Mouse (Mus musculus) kidney, adult 2 months (tissue): ENCODE measurements around the gene Cdr2l. TPM values are rescaled to one million over a fixed set of nuclear protein-coding genes. Genes with fewer than 3 reads are reported as not detected.

Experiments
- DNase-seq: peaks from one replicate; pipeline ENCODE4 v3.0.0; 2021
- H3K27ac ChIP-seq: fragments of 200-500 bp; 2 replicates; pipeline ENCODE4 v1.5.1; 2012; ENCODE audit warnings: low read depth, low read length, control low read depth, inconsistent platforms; ENCODE audit not compliant: insufficient read depth
- H3K27me3 ChIP-seq: fragments of 200-500 bp; replicated peaks from 2 replicates; pipeline ENCODE4 v1.6.1; 2012; ENCODE audit warnings: mild to moderate bottlenecking, moderate library complexity, low read length, inconsistent platforms; ENCODE audit not compliant: control insufficient read depth, insufficient read depth
- H3K36me3 ChIP-seq: fragments of 200-500 bp; 2 replicates; pipeline ENCODE4 v1.6.1; 2012; ENCODE audit warnings: mild to moderate bottlenecking, moderate library complexity, low read length, inconsistent platforms; ENCODE audit not compliant: control insufficient read depth, insufficient read depth
- H3K4me1 ChIP-seq: fragments of 200-500 bp; 2 replicates; pipeline ENCODE4 v1.6.1; 2011; ENCODE audit warnings: low read length; ENCODE audit not compliant: control insufficient read depth, insufficient read depth
- H3K4me3 ChIP-seq: fragments of 200-500 bp; 2 replicates; pipeline ENCODE4 v1.5.1; 2011; ENCODE audit warnings: mild to moderate bottlenecking, low read depth, low read length, control low read depth; ENCODE audit not compliant: insufficient read depth
- CTCF ChIP-seq: fragments of 200-500 bp; conservative IDR thresholded peaks from 2 replicates; pipeline ENCODE4 v1.5.1; 2011; ENCODE audit warnings: low read depth, mild to moderate bottlenecking, control low read depth, low read length, moderate library complexity, mixed read lengths; ENCODE audit not compliant: insufficient read depth, insufficient read length
- POLR2A ChIP-seq: fragments of 200-500 bp; IDR thresholded peaks from one replicate; pipeline ENCODE4 v1.6.1; 2011; ENCODE audit warnings: low read depth, low read length, control low read depth
- WGBS: fragments of 180-500 bp; shearing (Covaris S2); methylation state at CpG from one replicate; pipeline ENCODE4 v1.1.7; 2018; 5-methylcytosine and 5-hydroxymethylcytosine counted together
- polyA plus RNA-seq: library from polyadenylated mRNA; depleted of rRNA; stranded (reverse); fragments of >200 nt; gene quantifications from 2 replicates; pipeline ENCODE4 v1.2.3, GENCODE M21; 2012; rRNA removed

Gene Cdr2l
- polyA plus RNA-seq, 1 experiment = 5.6 TPM

DNA sequence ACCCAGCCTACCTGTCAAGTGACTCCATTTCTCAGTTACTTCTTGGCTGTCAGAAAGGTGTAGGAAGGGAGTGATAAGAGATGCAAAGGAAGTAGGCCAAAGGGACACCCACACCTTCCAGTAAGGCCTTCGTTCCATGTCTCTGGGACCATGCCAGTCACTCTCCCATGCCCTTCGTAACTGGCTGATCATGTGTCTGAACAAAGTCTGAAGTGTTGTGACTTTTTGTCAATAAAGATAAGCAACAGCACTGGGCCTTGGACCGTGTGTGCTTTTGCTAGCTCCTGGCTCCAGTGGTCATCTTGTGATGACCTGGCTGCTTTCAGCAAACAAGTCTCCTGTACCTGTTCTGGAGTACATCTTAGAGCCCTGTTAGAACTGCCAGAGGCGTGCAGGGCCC, 51.1 kb downstream of the Cdr2l start:
- no peak overlapping the region for H3K4me3 ChIP-seq
- DNase-seq = no peak
- TF ChIP-seq POLR2A = no peak
- TF ChIP-seq CTCF = no peak

GRCm38 (mm10) chr11:115433342-115433741, 51.6 kb downstream of the Cdr2l start:
- no peak overlapping the region for H3K4me3 ChIP-seq
- no peaks in the 10 kb centered on the region for H3K27me3 ChIP-seq
- 73% methylated on average over 6 of the region's 6 CpGs for WGBS
- TF ChIP-seq CTCF (no peak), POLR2A (no peak)
- 0 out of 2 replicates have a peak, but pooled peaks cover 2% of the 10 kb centered on the region for H3K36me3 ChIP-seq
- H3K27ac ChIP-seq = no peak overlapping the region
- no peaks in the 10 kb centered on the region for H3K4me1 ChIP-seq
- DNase-seq = no peak

More for the DNA sequence above, 51.1 kb downstream of the Cdr2l start:
- H3K36me3 ChIP-seq = 0 out of 2 replicates have a peak, but pooled peaks cover 2% of the 10 kb centered on the region
- H3K27me3 ChIP-seq = no peaks in the 10 kb centered on the region
- no peak overlapping the region for H3K27ac ChIP-seq
- no peaks in the 10 kb centered on the region; the same call in 1 of the 2 replicates for H3K4me1 ChIP-seq
- WGBS = 43% methylated on average over 4 of the region's 4 CpGs

GRCm38 (mm10) chr11:115435596-115436337, 54.1 kb downstream of the Cdr2l start:
- Histone ChIP-seq H3K4me3 (peak overlapping the region; percentile 18; the same call in 1 of the 2 replicates), H3K36me3 (no peaks in the 10 kb centered on the region), H3K27me3 (no peaks in the 10 kb centered on the region), H3K27ac (no peak overlapping the region), H3K4me1 (no peaks in the 10 kb centered on the region)
- WGBS = 25% methylated on average over 31 of the region's 31 CpGs
- no peak for TF ChIP-seq CTCF
- no peak for TF ChIP-seq POLR2A
- DNase-seq = no peak

DNA sequence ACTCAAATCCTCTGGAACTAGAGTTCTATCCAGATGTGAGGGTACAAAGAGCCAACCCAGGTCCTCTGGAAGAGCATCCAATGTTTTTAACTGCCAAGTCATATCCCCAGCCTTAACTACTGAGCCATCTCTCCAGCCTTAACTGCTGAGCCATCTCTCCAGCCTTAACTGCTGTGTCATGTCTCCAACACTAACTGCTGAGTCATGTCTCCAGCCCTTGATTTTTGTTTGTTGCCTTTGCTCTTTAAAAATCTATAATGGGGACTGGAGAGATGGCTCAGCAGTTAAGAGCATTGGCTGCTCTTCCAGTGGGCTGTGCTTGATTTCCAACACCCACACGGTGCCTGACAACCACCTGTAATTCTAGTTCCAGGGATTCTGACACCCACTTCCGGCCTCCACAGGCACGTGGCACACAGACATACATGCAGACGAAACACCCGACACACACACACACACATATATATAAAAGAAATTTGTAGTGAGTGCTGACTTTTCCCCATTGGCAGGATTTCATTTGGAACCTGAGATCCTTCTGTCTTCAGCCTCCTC, 55.9 kb downstream of the Cdr2l start:
- 67% methylated on average over 5 of the region's 5 CpGs for WGBS
- H3K27ac ChIP-seq = no peak overlapping the region
- H3K27me3 ChIP-seq = no peaks in the 10 kb centered on the region
- no peaks in the 10 kb centered on the region for H3K4me1 ChIP-seq
- TF ChIP-seq POLR2A (no peak), CTCF (no peak)
- no peak for DNase-seq
- H3K4me3 ChIP-seq = no peak overlapping the region
- no peaks in the 10 kb centered on the region for H3K36me3 ChIP-seq

- H3K4me1 ChIP-seq = no peaks in the 10 kb centered on the region
- TF ChIP-seq POLR2A (no peak), CTCF (no peak)
- DNase-seq = no peak
- no peak overlapping the region for H3K27ac ChIP-seq
- no peaks in the 10 kb centered on the region for H3K36me3 ChIP-seq
- H3K4me3 ChIP-seq = no peak overlapping the region
- no peaks in the 10 kb centered on the region for H3K27me3 ChIP-seq
- 73% methylated on average over 3 of the region's 3 CpGs for WGBS
Observed at GRCm38 (mm10) chr11:115439326-115439725, 57.6 kb downstream of the Cdr2l start.

DNA sequence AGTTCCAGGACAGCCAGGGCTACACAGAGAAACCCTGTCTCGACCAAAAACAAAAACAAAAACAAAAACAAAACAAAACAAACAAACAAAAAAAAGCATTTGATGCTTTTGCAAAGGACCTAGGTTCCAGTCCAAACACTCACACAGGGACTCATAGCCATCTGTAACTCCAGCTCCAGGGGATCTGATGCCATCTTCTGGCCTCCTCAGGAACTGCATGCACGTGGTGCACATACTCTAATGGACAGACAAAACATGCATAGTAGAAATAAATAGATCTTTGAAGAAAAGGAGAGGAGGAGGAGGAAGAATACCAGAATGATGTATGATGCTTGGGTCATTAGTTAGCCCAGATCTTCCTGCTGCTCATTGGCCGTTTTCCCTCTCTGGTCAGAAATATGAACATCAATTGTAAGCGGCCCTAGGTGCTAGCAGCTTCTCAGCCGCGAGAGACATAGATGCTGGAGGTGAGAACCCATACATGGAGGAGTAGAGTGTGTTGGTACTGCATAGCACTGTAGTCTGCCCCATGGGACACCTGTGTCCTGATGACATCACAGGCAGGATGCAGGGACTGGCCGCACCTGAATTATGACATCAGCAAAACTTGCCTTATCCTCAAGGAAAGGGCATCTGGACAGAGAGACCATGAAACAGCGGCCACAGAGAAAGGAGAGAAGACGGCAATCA, 58.3 kb downstream of the Cdr2l start, which contains the start of gene Trim80:
Gene Trim80 (plus strand): TSS at position 640 of the 690 bp plus-strand sequence.
- 95% methylated on average over 9 of the region's 9 CpGs for WGBS

GRCm38 (mm10) chr11:115441417-115441816, 59.7 kb downstream of the Cdr2l start:
- H3K4me3 ChIP-seq = no peak overlapping the region
- H3K4me1 ChIP-seq = peaks cover 3% of the 10 kb centered on the region
- TF ChIP-seq CTCF (no peak), POLR2A (no peak)
- no peaks in the 10 kb centered on the region for H3K27me3 ChIP-seq
- H3K36me3 ChIP-seq = no peaks in the 10 kb centered on the region
- WGBS = 77% methylated on average over 15 of the region's 15 CpGs
- DNase-seq = no peak
- H3K27ac ChIP-seq = no peak overlapping the region

More for the DNA sequence above, 58.3 kb downstream of the Cdr2l start, which contains the start of gene Trim80:
- H3K27me3 ChIP-seq = no peaks in the 10 kb centered on the region
- H3K36me3 ChIP-seq = no peaks in the 10 kb centered on the region
- no peak for TF ChIP-seq POLR2A
- peak; percentile 28; the same call in 1 of the 2 replicates for TF ChIP-seq CTCF
- no peak within 1 kb of the TSS for H3K27ac ChIP-seq
- H3K4me1 ChIP-seq = no peaks in the 10 kb centered on the region
- no peak for DNase-seq
- no peak within 1 kb of the TSS for H3K4me3 ChIP-seq

Other genes with a start within 250 kb of the Cdr2l start
- gene Cd300lf, start 247.9 kb upstream of the Cdr2l start, polyA plus RNA-seq = 0.29 and 1.2 TPM in 2 replicates
- gene Slc9a3r1, start 218.6 kb upstream of the Cdr2l start, polyA plus RNA-seq = 229 and 239 TPM in 2 replicates
- gene Tmem104, start 194.4 kb upstream of the Cdr2l start, polyA plus RNA-seq = 13.0 and 14.8 TPM in 2 replicates
- 32.4 and 35.3 TPM in 2 replicates for gene Nat9, start 194.1 kb upstream of the Cdr2l start, polyA plus RNA-seq
- gene Grin2c, start 114.7 kb upstream of the Cdr2l start, polyA plus RNA-seq = 0.34 and 0.42 TPM in 2 replicates
- gene Fdxr, start 104.9 kb upstream of the Cdr2l start, polyA plus RNA-seq = 18.0 and 21.0 TPM in 2 replicates
- 14.0 and 18.1 TPM in 2 replicates for gene Fads6, start 84.3 kb upstream of the Cdr2l start, polyA plus RNA-seq
- not detected in 2 replicates for gene Otop2, start 74.8 kb upstream of the Cdr2l start, polyA plus RNA-seq
- 0.04 and 0.05 TPM in 2 replicates for gene Ush1g, start 59.9 kb upstream of the Cdr2l start, polyA plus RNA-seq
- gene Otop3, start 47.2 kb upstream of the Cdr2l start, polyA plus RNA-seq = 0.07 and 0.13 TPM in 2 replicates
- gene Hid1, start 14.2 kb upstream of the Cdr2l start, polyA plus RNA-seq = 5.4 and 6.1 TPM in 2 replicates
- 145 and 146 TPM in 2 replicates for gene Mrpl58, start 21.8 kb downstream of the Cdr2l start, polyA plus RNA-seq
- gene Atp5h, start 38.0 kb downstream of the Cdr2l start, polyA plus RNA-seq = 296 and 478 TPM in 2 replicates
- gene Kctd2, start 38.2 kb downstream of the Cdr2l start, polyA plus RNA-seq = 35.4 and 37.8 TPM in 2 replicates
- 0.28 and 0.37 TPM in 2 replicates for gene Trim80, start 58.6 kb downstream of the Cdr2l start, polyA plus RNA-seq
- gene Slc16a5, start 80.6 kb downstream of the Cdr2l start, polyA plus RNA-seq = 31.1 and 42.8 TPM in 2 replicates
- gene Armc7, start 93.8 kb downstream of the Cdr2l start, polyA plus RNA-seq = 6.8 and 7.3 TPM in 2 replicates
- gene Nt5c, start 109.9 kb downstream of the Cdr2l start, polyA plus RNA-seq = 47.6 and 50.5 TPM in 2 replicates
- 62.9 and 64.9 TPM in 2 replicates for gene Jpt1, start 132.5 kb downstream of the Cdr2l start, polyA plus RNA-seq
- 48.4 and 85.2 TPM in 2 replicates for gene Sumo2, start 154.4 kb downstream of the Cdr2l start, polyA plus RNA-seq
- gene Nup85, start 182.5 kb downstream of the Cdr2l start, polyA plus RNA-seq = 32.9 and 33.5 TPM in 2 replicates
- gene Mrps7, start 222.0 kb downstream of the Cdr2l start, polyA plus RNA-seq = 51.7 and 53.1 TPM in 2 replicates
- gene Gga3, start 222.1 kb downstream of the Cdr2l start, polyA plus RNA-seq = 16.9 and 17.7 TPM in 2 replicates
- gene Mif4gd, start 231.1 kb downstream of the Cdr2l start, polyA plus RNA-seq = 138 and 144 TPM in 2 replicates
- gene Slc25a19, start 246.4 kb downstream of the Cdr2l start, polyA plus RNA-seq = 144 and 172 TPM in 2 replicates